Mouse (Mus musculus) testis, adult 2 months (tissue): ENCODE results near the gene Knl1.

Experiments
- CTCF ChIP-seq: fragments of 200-500 bp; IDR thresholded peaks from 2 replicates; pipeline ENCODE4 v1.5.1; 2012; ENCODE audit warnings: low read depth, mild to moderate bottlenecking, inconsistent platforms, low read length, moderate library complexity; ENCODE audit not compliant: control insufficient read depth, insufficient read depth, insufficient replicate concordance
- POLR2A ChIP-seq: fragments of 200-500 bp; IDR thresholded peaks from 2 replicates; pipeline ENCODE4 v1.6.1; 2012; ENCODE audit warnings: low read depth, mild to moderate bottlenecking, inconsistent platforms, low read length, moderate library complexity; ENCODE audit not compliant: control insufficient read depth

GRCm38 (mm10) chr2:119060139-119060538, 13.2 kb downstream of the Knl1 start:
- TF ChIP-seq POLR2A (no peak), CTCF (no peak)
